Mouse (Mus musculus) mouse embryonic stem cell (cell line): ENCODE measurements around the gene Pdxk.

Source experiments
- in situ Hi-C, 2 experiments: fragments of 300-500 bp; cut with MboI; formaldehyde crosslinking; loops; 1 replicate in 1 of 2; 3 replicates in 1 of 2; pipeline ENCODE4 v1.14.3; 2019 to 2020; ENCODE audit warnings: low sequenced_read_pairs in 2 of 2, low pct_unique_long_range_greater_than_20kb in 1 of 2, mixed read lengths in 1 of 2; ENCODE audit not compliant: unreplicated experiment in 1 of 2

Gene Pdxk

DNA sequence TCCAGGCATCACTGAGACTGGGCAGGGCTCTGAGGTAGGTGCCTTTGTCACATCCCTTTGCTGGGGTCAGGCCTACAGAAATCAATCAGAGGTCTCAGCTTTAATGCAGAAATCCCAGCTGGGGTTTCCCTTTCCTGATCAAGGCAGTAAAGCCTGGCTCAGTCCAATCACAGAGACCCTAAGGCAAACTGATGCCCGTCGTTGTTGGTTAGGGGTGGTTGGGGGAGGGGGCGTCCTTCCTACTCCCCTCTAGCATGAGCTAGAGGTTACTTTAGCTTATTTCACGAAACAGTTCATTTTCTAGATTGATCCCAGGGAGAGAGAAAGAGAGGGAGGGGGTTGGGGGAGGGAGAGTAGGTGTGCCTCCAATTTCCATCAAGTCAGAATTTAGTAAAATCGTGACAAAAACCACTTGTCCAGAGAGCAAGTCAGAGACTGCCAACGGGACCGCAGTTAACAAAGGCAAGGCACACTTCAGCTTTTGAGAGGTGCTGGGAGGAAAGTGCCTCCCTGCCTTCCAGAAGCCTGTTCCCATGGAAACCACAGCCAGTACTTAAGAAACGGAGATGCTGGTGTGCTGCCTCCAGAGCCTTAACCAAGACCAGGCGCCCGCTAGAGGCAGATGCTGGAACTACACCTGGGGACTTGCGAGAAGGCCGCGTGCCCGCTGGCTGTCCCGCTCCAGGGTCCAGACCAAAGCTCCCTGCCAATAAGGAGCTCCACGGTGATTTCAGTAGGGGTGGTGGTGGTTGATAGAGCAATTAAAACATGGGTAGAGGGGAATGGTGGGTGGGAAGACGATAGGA is 68.8 kb downstream of the Pdxk start:
- in situ Hi-C loops = no loop called here

DNA sequence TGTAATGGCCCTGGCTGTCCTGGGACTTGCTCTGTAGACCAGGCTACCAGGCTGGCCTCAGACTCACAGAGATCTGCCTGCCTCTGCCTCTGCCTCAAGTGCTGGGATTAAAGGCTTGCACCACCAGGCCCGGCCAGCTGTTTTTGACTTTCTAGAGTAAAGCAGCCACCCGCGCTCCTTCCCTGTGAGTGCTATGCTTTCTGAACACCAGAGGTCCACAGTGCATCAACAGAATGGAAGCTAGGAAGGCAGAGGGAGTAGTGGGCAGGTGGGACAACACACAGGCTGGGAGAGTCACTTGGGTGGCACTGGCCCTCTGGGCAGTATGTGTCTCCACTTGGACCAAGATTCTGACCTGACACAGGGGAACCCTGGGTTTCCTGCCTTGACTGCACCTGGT is 69.4 kb downstream of the Pdxk start:
- in situ Hi-C loops = no loop called here

DNA sequence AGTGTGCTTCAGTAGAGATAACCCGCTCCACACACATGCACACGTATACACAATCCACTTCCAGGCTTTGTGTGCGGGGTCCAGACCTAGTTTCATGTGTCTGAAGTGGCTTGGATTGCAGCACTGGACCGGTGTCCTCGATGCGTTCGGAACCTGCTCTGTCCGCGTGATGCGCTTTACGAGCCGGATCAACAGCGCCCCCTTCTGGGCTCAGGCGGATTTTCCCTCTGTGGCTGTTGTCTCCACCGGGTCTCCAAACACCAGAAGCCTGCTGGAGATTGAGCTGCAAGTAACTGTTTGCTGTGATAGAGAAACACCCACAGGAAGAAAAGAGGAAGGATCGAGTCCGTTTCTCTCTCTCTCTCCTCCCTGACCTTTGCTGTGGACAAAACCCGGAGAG is 72.7 kb downstream of the Pdxk start:
- in situ Hi-C loops = no loop called here

DNA sequence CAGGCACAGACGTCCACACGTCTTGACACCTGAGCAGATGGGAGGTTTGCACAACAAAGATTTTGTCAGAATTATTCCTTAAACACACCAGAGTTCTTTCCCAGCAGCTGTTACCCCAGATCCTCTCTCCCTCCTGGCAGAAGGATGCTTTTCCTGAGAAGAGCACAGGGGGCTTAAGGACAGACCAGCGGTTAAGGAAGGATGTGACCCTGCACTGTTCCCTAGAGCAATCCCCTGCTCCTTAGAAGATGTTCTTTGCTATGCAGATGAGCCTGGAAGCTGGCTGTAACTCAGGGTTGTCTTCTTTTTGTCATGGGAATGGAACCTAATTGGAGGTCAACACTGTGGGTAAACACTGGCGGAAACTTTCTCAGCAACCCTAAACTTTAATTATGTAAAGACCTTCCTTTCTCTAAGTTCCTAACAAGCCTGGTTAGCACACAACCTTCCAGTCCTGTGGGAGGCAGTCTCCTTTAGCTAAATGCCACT is 73.7 kb downstream of the Pdxk start:
- in situ Hi-C loops = no loop called here

DNA sequence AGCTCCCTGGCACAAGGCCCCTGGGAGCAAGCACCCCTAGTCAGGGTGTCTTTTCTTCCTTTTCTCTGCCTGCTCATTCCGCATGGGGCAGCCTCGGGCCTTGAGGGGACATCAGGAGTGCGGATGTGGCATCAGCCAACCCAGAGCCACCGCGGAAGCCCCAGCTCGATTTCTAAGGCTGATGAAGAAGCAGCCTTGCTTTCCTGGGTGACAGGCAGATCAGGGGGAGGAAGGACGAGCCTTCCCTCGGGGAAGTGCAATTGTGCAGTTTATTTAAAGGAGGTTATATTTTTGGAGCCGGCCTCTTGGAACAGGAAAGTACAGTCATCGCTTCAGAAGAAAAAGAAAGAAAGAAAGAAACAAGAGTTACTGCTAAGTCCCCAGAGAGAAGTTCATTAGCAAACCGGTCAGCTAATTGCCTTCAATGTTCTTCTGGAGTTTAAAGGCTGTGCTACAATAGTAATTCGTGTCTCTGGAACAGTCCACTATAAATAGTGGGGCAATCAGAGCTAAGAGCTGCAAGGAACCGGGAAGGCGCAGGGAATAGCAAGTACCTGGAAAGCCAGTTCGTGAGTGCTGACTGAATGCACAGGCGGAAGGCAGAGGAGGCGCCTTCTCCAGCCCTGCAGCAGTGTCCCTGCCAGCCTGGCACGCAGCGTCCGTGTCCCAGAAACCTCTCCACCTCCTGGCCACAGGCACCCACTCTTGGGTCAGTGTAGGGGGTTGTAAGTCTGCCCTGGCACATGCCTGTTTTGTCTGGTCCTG is 76.4 kb downstream of the Pdxk start:
- in situ Hi-C loops = loop anchor here in 1 of 2 experiments (10.0 kb wide), 1 partner anchor 124 kb away; no protein-coding TSS in a partner anchor
